15 mouse cellular contexts compared by ENCODE assay signal in genomic region chr2:34953547-34954116, GRCm38 (mm10).
"Had no signal": no experiment of that assay in that cellular context is flagged by ENCODE, and none has a peak within 500 bp of the region (broad histone marks: within the 10 kb centered on the region; RNA-seq: fewer than 3 reads in every experiment).

No protein-coding gene starts in this region.

- DNase-seq: liver, postnatal 0 days; lung, adult 2 months; lung, postnatal 14 days; lung, postnatal 36 days; right cerebral cortex, postnatal 14 days had no signal

- H3K9ac ChIP-seq: liver, embryonic 15.5 days; liver, postnatal 0 days; lung, embryonic 15.5 days; midbrain, embryonic 13.5 days; midbrain, embryonic 15.5 days; neural tube, embryonic 12.5 days; stomach, embryonic 15.5 days had no signal

- H3K27me3 ChIP-seq: liver, embryonic 15.5 days; lung, embryonic 15.5 days; midbrain, embryonic 13.5 days; midbrain, embryonic 15.5 days; neural tube, embryonic 12.5 days; stomach, embryonic 15.5 days had no signal

- H3K4me2 ChIP-seq: liver, embryonic 15.5 days; lung, embryonic 15.5 days; midbrain, embryonic 11.5 days; midbrain, embryonic 13.5 days; midbrain, embryonic 15.5 days; neural tube, embryonic 12.5 days; stomach, embryonic 15.5 days had no signal

- H3K4me1 ChIP-seq: liver, embryonic 15.5 days; lung, embryonic 15.5 days; midbrain, embryonic 13.5 days; midbrain, embryonic 15.5 days; neural tube, embryonic 12.5 days had no signal

- H3K9me3 ChIP-seq: liver, embryonic 15.5 days; lung, embryonic 15.5 days; megakaryocyte, embryonic 14.5 days; midbrain, embryonic 13.5 days; midbrain, embryonic 15.5 days; neural tube, embryonic 12.5 days; stomach, embryonic 15.5 days had no signal

- H3K4me3 ChIP-seq: liver, embryonic 15.5 days; lung, embryonic 15.5 days; megakaryocyte, embryonic 14.5 days; midbrain, embryonic 13.5 days; midbrain, embryonic 15.5 days; neural tube, embryonic 12.5 days; stomach, embryonic 15.5 days had no signal

- H3K27ac ChIP-seq: liver, embryonic 15.5 days; lung, embryonic 15.5 days; macrophage; midbrain, embryonic 13.5 days; midbrain, embryonic 15.5 days; neural tube, embryonic 12.5 days; stomach, embryonic 15.5 days; stomach, postnatal 0 days had no signal

- H3K36me3 ChIP-seq: liver, embryonic 15.5 days; lung, embryonic 15.5 days; midbrain, embryonic 13.5 days; midbrain, embryonic 15.5 days; neural tube, embryonic 12.5 days; stomach, embryonic 15.5 days had no signal
